Mouse (Mus musculus) liver, embryonic 14.5 days (tissue): Measurements from ENCODE around the gene Hes3. TPM values are rescaled to one million over a fixed set of nuclear protein-coding genes. Genes with fewer than 3 reads are reported as not detected.

Source experiments
- ATAC-seq: fragments of 200-750 bp; cut with Nextera tagmentation; 2 replicates; pipeline ENCODE4 v1.8.0; 2017; ENCODE audit warnings: moderate number of reproducible peaks, mild to moderate bottlenecking, moderate library complexity; ENCODE audit not compliant: insufficient read depth
- DNase-seq, 3 experiments: peaks; one replicate each; pipeline ENCODE4 v3.0.0-alpha.2; 2012 to 2013; ENCODE audit warnings: low read depth in 3 of 3, low spot score in 3 of 3
- H3K27ac ChIP-seq: fragments of 300-500 bp; sonication (generic); 2 replicates; pipeline ENCODE4 v1.5.1; 2014; ENCODE audit warnings: moderate library complexity, mild to moderate bottlenecking, control low read depth, inconsistent platforms
- H3K27me3 ChIP-seq: fragments of 300-500 bp; sonication (generic); 2 replicates; pipeline ENCODE4 v1.6.1; 2014; ENCODE audit warnings: mild to moderate bottlenecking, low read length, moderate library complexity; ENCODE audit not compliant: control insufficient read depth, insufficient read depth
- H3K36me3 ChIP-seq: fragments of 300-500 bp; sonication (generic); replicated peaks from 2 replicates; pipeline ENCODE4 v1.6.1; 2014; ENCODE audit warnings: low read depth; ENCODE audit not compliant: control insufficient read depth, insufficient read depth
- H3K4me1 ChIP-seq, 2 experiments: fragments of 200-500 bp in 1 of 2; fragments of 300-500 bp in 1 of 2; sonication (generic) in 1 of 2; replicated peaks; 2 replicates each; pipeline ENCODE4 v1.6.1; 2012 to 2014; ENCODE audit warnings: antibody characterized with exemption in 1 of 2, inconsistent platforms in 1 of 2, low read length in 1 of 2; ENCODE audit not compliant: control insufficient read depth in 2 of 2, insufficient read depth in 2 of 2
- H3K4me2 ChIP-seq: fragments of 300-500 bp; sonication (generic); 2 replicates; pipeline ENCODE4 v1.6.1; 2014; ENCODE audit warnings: low read depth, mild to moderate bottlenecking, control low read depth, moderate library complexity
- H3K4me3 ChIP-seq, 2 experiments: fragments of 200-500 bp in 1 of 2; fragments of 300-500 bp in 1 of 2; sonication (generic) in 1 of 2; 2 replicates each; pipeline ENCODE4 v1.5.1; 2012 to 2014; ENCODE audit warnings: low read depth in 2 of 2, low read length in 2 of 2, mild to moderate bottlenecking in 2 of 2, control low read depth in 1 of 2, inconsistent platforms in 1 of 2, moderate library complexity in 1 of 2; ENCODE audit not compliant: insufficient read depth in 1 of 2
- H3K9ac ChIP-seq: fragments of 300-500 bp; sonication (generic); replicated peaks from 2 replicates; pipeline ENCODE4 v1.6.1; 2014; ENCODE audit warnings: mild to moderate bottlenecking, control low read depth, moderate library complexity
- H3K9me3 ChIP-seq: fragments of 300-500 bp; sonication (generic); 2 replicates; pipeline ENCODE4 v1.6.1; 2016; ENCODE audit warnings: low read length, mixed read lengths; ENCODE audit not compliant: control insufficient read depth
- CTCF ChIP-seq: IDR thresholded peaks from 2 replicates; pipeline ENCODE4 v1.5.1; 2016; ENCODE audit warnings: antibody characterized with exemption, low read depth, control low read depth
- EP300 ChIP-seq: IDR thresholded peaks from 2 replicates; pipeline ENCODE4 v1.6.1; 2016; ENCODE audit warnings: antibody characterized with exemption, low read depth
- WGBS: fragments of 180-500 bp; shearing (Covaris S2); extraction: QIAGEN DNeasy Blood & Tissue Kit; methylation state at CpG from one replicate; pipeline ENCODE4 v1.1.7; 2014; ENCODE audit not compliant: insufficient replicate concordance; 5-methylcytosine and 5-hydroxymethylcytosine counted together
- polyA plus RNA-seq, 2 experiments: library from polyadenylated mRNA; depleted of rRNA in 1 of 2; stranded (reverse) in 1 of 2; unstranded in 1 of 2; fragments of >200 nt; fragmentation: Nextera tagmentation in 1 of 2; extraction: Ambion mirVana in 1 of 2; gene quantifications; 2 replicates each; pipeline versions ENCODE4 v1.2.1 to v1.2.3; 2012 to 2014

Gene Hes3
- polyA plus RNA-seq, 2 experiments = not detected

DNA sequence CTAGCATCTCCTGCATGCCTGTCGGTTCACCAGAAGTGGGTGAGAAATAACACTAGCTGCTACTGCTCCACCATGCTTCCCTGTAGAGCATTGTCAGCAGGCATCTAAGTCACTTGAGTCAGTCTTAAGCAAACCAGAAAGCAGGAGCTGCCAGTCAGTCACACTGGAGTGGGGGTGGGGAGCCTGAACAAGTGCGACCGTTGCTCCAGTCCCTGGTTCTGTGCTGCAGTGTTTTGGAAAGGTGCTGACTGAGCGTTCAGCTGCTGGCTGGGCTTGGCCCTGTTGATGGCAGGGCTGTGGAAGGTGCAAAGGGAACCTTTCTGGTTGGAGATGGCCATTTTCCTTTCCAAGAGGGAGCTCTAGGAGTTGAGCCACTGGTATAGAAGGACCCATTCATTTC, 51.5 kb downstream of the Hes3 start:
- H3K9ac ChIP-seq = no peak overlapping the region
- ATAC-seq = no peak
- no peaks in the 10 kb centered on the region for H3K9me3 ChIP-seq
- no peak overlapping the region for H3K4me2 ChIP-seq
- H3K4me1 ChIP-seq = no peaks in the 10 kb centered on the region
- H3K4me3 ChIP-seq = no peak overlapping the region
- no peaks in the 10 kb centered on the region for H3K36me3 ChIP-seq
- TF ChIP-seq CTCF = no peak
- TF ChIP-seq EP300 = no peak
- WGBS = 57% methylated on average over 4 of the region's 4 CpGs
- DNase-seq = no peak
- no peaks in the 10 kb centered on the region for H3K27me3 ChIP-seq
- H3K27ac ChIP-seq = no peak overlapping the region

Other genes with a start within 250 kb of the Hes3 start
- gene Plekhg5, start 219.2 kb downstream of the Hes3 start, polyA plus RNA-seq (2012; rRNA removed) = 4.5 and 4.7 TPM in 2 replicates
- 2.6 and 4.8 TPM in 2 replicates for gene Plekhg5, start 219.2 kb downstream of the Hes3 start, polyA plus RNA-seq (2014; fragmentation: Nextera tagmentation; extraction: Ambion mirVana)
- gene Tnfrsf25, start 175.7 kb downstream of the Hes3 start, polyA plus RNA-seq (2012; rRNA removed) = 0.68 and 0.93 TPM in 2 replicates
- gene Tnfrsf25, start 175.7 kb downstream of the Hes3 start, polyA plus RNA-seq (2014; fragmentation: Nextera tagmentation; extraction: Ambion mirVana) = 0.15 and 0.16 TPM in 2 replicates
- 1.2 and 1.5 TPM in 2 replicates for gene Espn, start 139.3 kb downstream of the Hes3 start, polyA plus RNA-seq (2012; rRNA removed)
- gene Espn, start 139.3 kb downstream of the Hes3 start, polyA plus RNA-seq (2014; fragmentation: Nextera tagmentation; extraction: Ambion mirVana) = 1.2 and 1.9 TPM in 2 replicates
- gene Hes2, start 132.8 kb downstream of the Hes3 start, polyA plus RNA-seq (2012; rRNA removed) = 0.01 and 0.02 TPM in 2 replicates
- gene Hes2, start 132.8 kb downstream of the Hes3 start, polyA plus RNA-seq (2014; fragmentation: Nextera tagmentation; extraction: Ambion mirVana) = 0.05 TPM in 1 of 2 replicates, not detected in the other
- 10.8 and 12.5 TPM in 2 replicates for gene Acot7, start 113.5 kb downstream of the Hes3 start, polyA plus RNA-seq (2012; rRNA removed)
- gene Acot7, start 113.5 kb downstream of the Hes3 start, polyA plus RNA-seq (2014; fragmentation: Nextera tagmentation; extraction: Ambion mirVana) = 12.2 and 13.0 TPM in 2 replicates
- 1.1 and 1.2 TPM in 2 replicates for gene Gpr153, start 17.4 kb downstream of the Hes3 start, polyA plus RNA-seq (2012; rRNA removed)
- 0.58 and 0.59 TPM in 2 replicates for gene Gpr153, start 17.4 kb downstream of the Hes3 start, polyA plus RNA-seq (2014; fragmentation: Nextera tagmentation; extraction: Ambion mirVana)
- gene Icmt, start 5.6 kb upstream of the Hes3 start, polyA plus RNA-seq (2012; rRNA removed) = 6.0 and 6.5 TPM in 2 replicates
- gene Icmt, start 5.6 kb upstream of the Hes3 start, polyA plus RNA-seq (2014; fragmentation: Nextera tagmentation; extraction: Ambion mirVana) = 7.0 and 10.1 TPM in 2 replicates
- 0.16 and 0.18 TPM in 2 replicates for gene Rnf207, start 27.3 kb upstream of the Hes3 start, polyA plus RNA-seq (2012; rRNA removed)
- 0.04 TPM in 1 of 2 replicates, not detected in the other for gene Rnf207, start 27.3 kb upstream of the Hes3 start, polyA plus RNA-seq (2014; fragmentation: Nextera tagmentation; extraction: Ambion mirVana)
- 163 and 443 TPM in 2 replicates for gene Rpl22, start 34.1 kb upstream of the Hes3 start, polyA plus RNA-seq (2012; rRNA removed)
- gene Rpl22, start 34.1 kb upstream of the Hes3 start, polyA plus RNA-seq (2014; fragmentation: Nextera tagmentation; extraction: Ambion mirVana) = 298 and 303 TPM in 2 replicates
- gene Chd5, start 47.0 kb upstream of the Hes3 start, polyA plus RNA-seq (2012; rRNA removed) = 0.09 TPM in 2 replicates
- 0.18 TPM in 1 of 2 replicates, not detected in the other for gene Chd5, start 47.0 kb upstream of the Hes3 start, polyA plus RNA-seq (2014; fragmentation: Nextera tagmentation; extraction: Ambion mirVana)
- 0.11 and 0.13 TPM in 2 replicates for gene Nphp4, start 185.0 kb upstream of the Hes3 start, polyA plus RNA-seq (2012; rRNA removed)
- 0.24 TPM in 1 of 2 replicates, not detected in the other for gene Nphp4, start 185.0 kb upstream of the Hes3 start, polyA plus RNA-seq (2014; fragmentation: Nextera tagmentation; extraction: Ambion mirVana)
- gene Kcnab2, start 186.2 kb upstream of the Hes3 start, polyA plus RNA-seq (2012; rRNA removed) = 3.2 and 3.3 TPM in 2 replicates
- 5.9 and 6.3 TPM in 2 replicates for gene Kcnab2, start 186.2 kb upstream of the Hes3 start, polyA plus RNA-seq (2014; fragmentation: Nextera tagmentation; extraction: Ambion mirVana)